Mouse (Mus musculus): Measurements from ENCODE around the gene Sash1. TPM values are rescaled to one million over a fixed set of nuclear protein-coding genes. Genes with fewer than 3 reads are reported as not detected.

Gene Sash1
- polyA plus RNA-seq, 1 experiment from 2014 or later, result 1.3 TPM

GRCm38 (mm10) chr10:8776791-8777190 is 109.1 kb downstream of the Sash1 start:
- Histone ChIP-seq H3K27ac (ENCODE audit: low read length) (no peak overlapping the region), H3K9me3 (ENCODE audit: control insufficient read depth, low read length) (no peaks in the 10 kb centered on the region), H3K9ac (replicated peaks; ENCODE audit: low read depth, low read length) (no peak overlapping the region), H3K4me2 (ENCODE audit: low read length) (no peak overlapping the region), H3K4me3 (replicated peaks; ENCODE audit: low read length) (no peak overlapping the region), H3K27me3 (replicated peaks; ENCODE audit: control insufficient read depth, insufficient read depth, low read length) (no peaks in the 10 kb centered on the region), H3K4me1 (replicated peaks; ENCODE audit: control insufficient read depth, insufficient read depth, low read length) (no peaks in the 10 kb centered on the region), H3K36me3 (ENCODE audit: control insufficient read depth, insufficient read depth) (no peaks in the 10 kb centered on the region)
- WGBS, result 94% methylated on average over 2 of the region's 2 CpGs
- ATAC-seq, result no peak

- no peaks in the 10 kb centered on the region for H3K9me3 ChIP-seq (ENCODE audit: control insufficient read depth, low read length)
- no peak overlapping the region for H3K9ac ChIP-seq (replicated peaks; ENCODE audit: low read depth, low read length)
- no peaks in the 10 kb centered on the region for H3K4me1 ChIP-seq (replicated peaks; ENCODE audit: control insufficient read depth, insufficient read depth, low read length)
- WGBS, result 88% methylated on average over 2 of the region's 2 CpGs
- H3K27me3 ChIP-seq (replicated peaks; ENCODE audit: control insufficient read depth, insufficient read depth, low read length), result no peaks in the 10 kb centered on the region
- no peak for ATAC-seq
- no peak overlapping the region for H3K4me2 ChIP-seq (ENCODE audit: low read length)
- no peak overlapping the region for H3K27ac ChIP-seq (ENCODE audit: low read length)
- H3K4me3 ChIP-seq (replicated peaks; ENCODE audit: low read length), result no peak overlapping the region
- no peaks in the 10 kb centered on the region for H3K36me3 ChIP-seq (ENCODE audit: control insufficient read depth, insufficient read depth)
Measured at GRCm38 (mm10) chr10:8775794-8776193, 110.1 kb downstream of the Sash1 start.

- WGBS, result 81% methylated on average over 4 of the region's 4 CpGs
- H3K4me2 ChIP-seq (ENCODE audit: low read length), result no peak overlapping the region
- H3K27me3 ChIP-seq (replicated peaks; ENCODE audit: control insufficient read depth, insufficient read depth, low read length), result no peaks in the 10 kb centered on the region
- H3K27ac ChIP-seq (ENCODE audit: low read length), result no peak overlapping the region
- H3K9ac ChIP-seq (replicated peaks; ENCODE audit: low read depth, low read length), result no peak overlapping the region
- no peak for ATAC-seq
- no peaks in the 10 kb centered on the region for H3K9me3 ChIP-seq (ENCODE audit: control insufficient read depth, low read length)
- no peaks in the 10 kb centered on the region for H3K4me1 ChIP-seq (replicated peaks; ENCODE audit: control insufficient read depth, insufficient read depth, low read length)
- no peak overlapping the region for H3K4me3 ChIP-seq (replicated peaks; ENCODE audit: low read length)
- H3K36me3 ChIP-seq (ENCODE audit: control insufficient read depth, insufficient read depth), result no peaks in the 10 kb centered on the region
Measured at GRCm38 (mm10) chr10:8772464-8773209, 113.2 kb downstream of the Sash1 start.

DNA sequence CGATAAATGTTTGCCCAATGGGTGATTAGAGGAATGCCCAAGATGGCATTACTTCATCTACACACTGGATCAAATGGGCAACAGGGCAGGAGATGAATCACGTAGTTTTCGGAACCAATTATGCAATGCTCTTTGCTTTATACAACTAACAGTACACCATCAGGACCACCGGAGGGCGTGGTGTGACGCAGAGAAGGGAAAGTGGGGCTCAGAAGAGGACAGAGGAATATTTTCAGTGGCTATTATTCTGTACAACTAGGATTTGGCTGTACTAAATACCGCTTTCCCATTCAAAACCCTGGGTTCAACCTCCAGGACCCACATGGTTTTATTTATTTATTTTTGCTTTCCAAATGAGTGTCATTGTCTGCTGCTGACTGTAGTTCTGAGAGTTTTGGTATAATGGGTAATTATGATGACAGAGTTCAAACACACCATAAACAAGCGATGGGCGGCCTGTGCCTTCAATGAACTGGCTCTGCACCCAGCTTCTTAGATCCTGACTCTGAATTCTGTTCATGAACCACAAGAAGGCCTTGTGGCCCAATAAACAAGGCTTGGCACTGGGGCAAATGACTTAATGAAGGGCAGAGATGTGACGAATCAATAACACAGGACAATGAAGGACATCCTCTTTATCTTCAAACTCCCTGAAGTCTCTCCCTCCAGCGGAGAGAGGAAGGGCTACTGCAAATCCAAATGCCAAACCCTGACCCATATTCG is 114.8 kb downstream of the Sash1 start:
- H3K4me1 ChIP-seq (replicated peaks; ENCODE audit: control insufficient read depth, insufficient read depth, low read length), result no peaks in the 10 kb centered on the region
- H3K4me2 ChIP-seq (ENCODE audit: low read length), result no peak overlapping the region
- H3K9ac ChIP-seq (replicated peaks; ENCODE audit: low read depth, low read length), result no peak overlapping the region
- ATAC-seq, result no peak
- H3K27me3 ChIP-seq (replicated peaks; ENCODE audit: control insufficient read depth, insufficient read depth, low read length), result no peaks in the 10 kb centered on the region
- no peak overlapping the region for H3K27ac ChIP-seq (ENCODE audit: low read length)
- 91% methylated on average over 12 of the region's 12 CpGs for WGBS
- no peak overlapping the region for H3K4me3 ChIP-seq (replicated peaks; ENCODE audit: low read length)
- H3K9me3 ChIP-seq (ENCODE audit: control insufficient read depth, low read length), result no peaks in the 10 kb centered on the region
- no peaks in the 10 kb centered on the region for H3K36me3 ChIP-seq (ENCODE audit: control insufficient read depth, insufficient read depth)

DNA sequence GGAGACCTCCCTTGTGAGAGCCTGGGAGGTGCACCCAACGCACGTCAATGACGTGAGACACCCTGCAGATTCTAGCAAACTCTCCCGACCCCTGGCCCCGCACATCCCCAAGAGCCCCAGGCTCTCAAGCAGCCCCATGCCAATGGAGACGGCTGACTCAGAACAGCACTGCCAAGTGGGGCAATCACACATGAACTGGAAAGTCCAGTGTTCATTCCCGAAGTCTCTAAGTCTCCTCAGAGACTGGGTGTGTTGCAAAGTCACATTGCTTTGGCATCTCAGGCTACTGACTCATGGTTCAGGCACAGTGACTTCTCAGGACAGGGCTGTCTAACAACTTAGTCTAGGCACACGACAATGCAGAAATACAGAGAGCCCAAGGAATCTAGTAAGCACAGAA is 117.2 kb downstream of the Sash1 start:
- WGBS, result 92% methylated on average over 8 of the region's 8 CpGs
- Histone ChIP-seq H3K9ac (replicated peaks; ENCODE audit: low read depth, low read length) (no peak overlapping the region), H3K4me2 (ENCODE audit: low read length) (no peak overlapping the region), H3K36me3 (ENCODE audit: control insufficient read depth, insufficient read depth) (no peaks in the 10 kb centered on the region), H3K27ac (ENCODE audit: low read length) (no peak overlapping the region), H3K9me3 (ENCODE audit: control insufficient read depth, low read length) (no peaks in the 10 kb centered on the region), H3K27me3 (replicated peaks; ENCODE audit: control insufficient read depth, insufficient read depth, low read length) (no peaks in the 10 kb centered on the region), H3K4me1 (replicated peaks; ENCODE audit: control insufficient read depth, insufficient read depth, low read length) (no peaks in the 10 kb centered on the region), H3K4me3 (replicated peaks; ENCODE audit: low read length) (no peak overlapping the region)
- ATAC-seq, result no peak

DNA sequence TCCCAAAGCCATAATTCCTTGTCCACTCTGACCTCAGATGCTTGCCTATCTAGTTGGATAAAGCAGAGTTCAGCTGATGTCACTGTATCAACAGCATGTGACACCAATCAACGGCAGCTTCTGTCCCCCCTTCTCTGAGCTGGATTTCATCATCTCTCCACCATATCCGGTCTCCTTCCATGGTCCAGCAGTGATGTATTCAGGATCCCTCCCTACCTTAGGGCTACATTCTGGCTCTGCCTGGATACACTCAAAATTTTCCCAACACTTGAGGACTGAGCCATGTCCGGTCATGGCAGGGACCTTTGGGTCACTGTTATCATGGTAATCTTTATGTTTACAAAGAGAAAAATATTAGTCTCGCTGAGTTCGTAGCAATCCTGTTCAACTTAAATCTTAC is 118.5 kb downstream of the Sash1 start:
- H3K27me3 ChIP-seq (replicated peaks; ENCODE audit: control insufficient read depth, insufficient read depth, low read length), result no peaks in the 10 kb centered on the region
- H3K4me1 ChIP-seq (replicated peaks; ENCODE audit: control insufficient read depth, insufficient read depth, low read length), result peaks cover 6% of the 10 kb centered on the region
- H3K4me3 ChIP-seq (replicated peaks; ENCODE audit: low read length), result no peak overlapping the region
- no peak overlapping the region for H3K27ac ChIP-seq (ENCODE audit: low read length)
- H3K9me3 ChIP-seq (ENCODE audit: control insufficient read depth, low read length), result no peaks in the 10 kb centered on the region
- no peak overlapping the region for H3K4me2 ChIP-seq (ENCODE audit: low read length)
- H3K9ac ChIP-seq (replicated peaks; ENCODE audit: low read depth, low read length), result no peak overlapping the region
- 89% methylated on average over 5 of the region's 5 CpGs for WGBS
- no peak for ATAC-seq
- no peaks in the 10 kb centered on the region for H3K36me3 ChIP-seq (ENCODE audit: control insufficient read depth, insufficient read depth)

DNA sequence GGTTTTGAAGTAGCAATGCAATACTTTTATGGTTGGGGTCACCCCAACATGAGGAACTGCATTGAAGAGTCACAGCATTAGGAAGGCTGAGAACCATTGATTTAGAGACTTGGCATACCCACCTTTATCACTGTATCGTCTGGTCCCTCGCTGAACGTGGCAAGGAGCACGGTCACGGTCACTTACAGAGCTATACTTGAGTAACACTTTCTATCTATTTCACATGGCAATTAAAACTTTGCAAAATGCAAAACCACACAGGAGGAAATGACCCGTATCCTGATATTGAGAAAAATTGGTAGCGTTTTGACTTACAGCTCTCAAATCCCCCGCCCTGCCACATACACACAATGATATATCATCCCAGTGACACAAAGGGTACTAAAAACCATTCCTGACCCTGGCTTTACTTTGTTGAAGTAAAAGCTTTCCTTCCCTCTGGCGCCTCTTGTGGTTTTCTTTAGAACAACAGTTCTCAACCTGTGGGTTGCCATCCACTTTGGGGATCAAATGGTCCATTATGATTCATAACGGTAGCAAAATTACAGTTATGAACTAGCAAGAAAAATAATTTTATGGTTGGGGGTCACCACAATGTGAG is 119.8 kb downstream of the Sash1 start:
- no peak overlapping the region for H3K4me2 ChIP-seq (ENCODE audit: low read length)
- no peak for ATAC-seq
- H3K4me3 ChIP-seq (replicated peaks; ENCODE audit: low read length), result no peak overlapping the region
- H3K27ac ChIP-seq (ENCODE audit: low read length), result no peak overlapping the region
- 83% methylated on average over 10 of the region's 10 CpGs for WGBS
- H3K27me3 ChIP-seq (replicated peaks; ENCODE audit: control insufficient read depth, insufficient read depth, low read length), result no peaks in the 10 kb centered on the region; the same call in 1 of the 2 replicates
- peaks cover 16% of the 10 kb centered on the region for H3K4me1 ChIP-seq (replicated peaks; ENCODE audit: control insufficient read depth, insufficient read depth, low read length)
- H3K9me3 ChIP-seq (ENCODE audit: control insufficient read depth, low read length), result no peaks in the 10 kb centered on the region
- H3K36me3 ChIP-seq (ENCODE audit: control insufficient read depth, insufficient read depth), result no peaks in the 10 kb centered on the region
- no peak overlapping the region for H3K9ac ChIP-seq (replicated peaks; ENCODE audit: low read depth, low read length)

DNA sequence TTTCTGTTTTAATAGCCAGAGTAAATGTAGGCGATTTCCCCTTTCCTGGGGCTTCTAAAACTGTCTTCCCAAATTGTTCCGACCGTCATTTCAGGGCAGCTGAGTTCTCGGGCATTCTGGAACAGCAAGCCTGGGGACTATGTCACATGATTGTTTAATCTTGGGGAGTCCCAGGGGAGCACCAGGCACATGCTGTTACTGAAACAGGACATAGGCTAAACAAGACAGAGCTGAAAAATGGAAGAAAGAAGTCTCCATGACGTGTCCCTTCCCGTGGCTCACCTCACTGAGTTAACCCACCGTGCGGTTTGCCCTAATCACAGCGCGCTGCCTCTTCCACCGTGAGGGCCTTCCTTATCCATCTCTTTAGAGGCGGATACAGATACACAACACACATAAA is 123.1 kb downstream of the Sash1 start:
- no peak overlapping the region for H3K9ac ChIP-seq (replicated peaks; ENCODE audit: low read depth, low read length)
- H3K9me3 ChIP-seq (ENCODE audit: control insufficient read depth, low read length), result no peaks in the 10 kb centered on the region
- peak overlapping the region; percentile 42 for H3K4me2 ChIP-seq (ENCODE audit: low read length)
- H3K27me3 ChIP-seq (replicated peaks; ENCODE audit: control insufficient read depth, insufficient read depth, low read length), result no peaks in the 10 kb centered on the region; the same call in 1 of the 2 replicates
- 0 out of 2 replicates have a peak overlapping the region, but pooled peaks have one; percentile 4 for H3K4me3 ChIP-seq (replicated peaks; ENCODE audit: low read length)
- no peak for ATAC-seq
- no peak overlapping the region for H3K27ac ChIP-seq (ENCODE audit: low read length)
- peaks cover 27% of the 10 kb centered on the region for H3K4me1 ChIP-seq (replicated peaks; ENCODE audit: control insufficient read depth, insufficient read depth, low read length)
- WGBS, result 18% methylated on average over 12 of the region's 12 CpGs
- H3K36me3 ChIP-seq (ENCODE audit: control insufficient read depth, insufficient read depth), result no peaks in the 10 kb centered on the region

- Histone ChIP-seq H3K27ac (ENCODE audit: low read length) (no peak overlapping the region), H3K9ac (replicated peaks; ENCODE audit: low read depth, low read length) (no peak overlapping the region), H3K27me3 (replicated peaks; ENCODE audit: control insufficient read depth, insufficient read depth, low read length) (no peaks in the 10 kb centered on the region; the same call in 1 of the 2 replicates), H3K9me3 (ENCODE audit: control insufficient read depth, low read length) (no peaks in the 10 kb centered on the region), H3K4me2 (ENCODE audit: low read length) (peak overlapping the region; percentile 42), H3K4me1 (replicated peaks; ENCODE audit: control insufficient read depth, insufficient read depth, low read length) (peaks cover 32% of the 10 kb centered on the region), H3K36me3 (ENCODE audit: control insufficient read depth, insufficient read depth) (no peaks in the 10 kb centered on the region), H3K4me3 (replicated peaks; ENCODE audit: low read length) (0 out of 2 replicates have a peak overlapping the region, but pooled peaks have one; percentile 4)
- peak; percentile 19; the same call in 1 of the 2 replicates for ATAC-seq
- 2% methylated on average over 14 of the region's 14 CpGs for WGBS
Measured at GRCm38 (mm10) chr10:8762209-8762701, 123.6 kb downstream of the Sash1 start.

Measured in forebrain, embryonic 16.5 days (tissue).